Mouse (Mus musculus) Patski (cell line): Measurements from ENCODE around the gene Zfand3. TPM values are rescaled to one million over a fixed set of nuclear protein-coding genes. Genes with fewer than 3 reads are reported as not detected.
A peak's percentile ranks its signal among the peaks of the same experiment; 100 is the strongest.

Source experiments
- ATAC-seq: fragments of 100-300 bp; one replicate; pipeline ENCODE4 v1.8.0; 2021
- CTCF ChIA-PET: fragments of 350-600 bp; sonication (Branson Sonifier 250); formaldehyde crosslinking; loops from one replicate; lab custom pipeline; 2022; ENCODE audit warnings: inconsistent platforms; lab: Charles Lee
- POLR2A ChIA-PET: fragments of 350-600 bp; sonication (Branson Sonifier 250); formaldehyde crosslinking; loops from one replicate; lab custom pipeline; 2022; ENCODE audit warnings: antibody characterized with exemption, inconsistent platforms; lab: Charles Lee
- DNase-seq: peaks from one replicate; pipeline ENCODE4 v3.0.0-alpha.2; 2011; ENCODE audit warnings: low read depth, low spot score
- H3K27me3 ChIP-seq: fragments of 371-371 bp; one replicate; pipeline ENCODE4 v1.5.1; 2021
- CTCF ChIP-seq: fragments of 100-300 bp; IDR thresholded peaks from one replicate; pipeline ENCODE4 v1.5.1; 2021
- in situ Hi-C: fragments of 300-500 bp; cut with MboI; formaldehyde crosslinking; loops from 3 replicates; pipeline ENCODE4 v1.11.1; 2018; ENCODE audit warnings: low pct_unique_long_range_greater_than_20kb, mixed read lengths
- polyA plus RNA-seq: library from polyadenylated mRNA; unstranded; gene quantifications from one replicate; pipeline ENCODE4 v1.2.3, GENCODE M21; 2021

Zfand3 gene
- polyA plus RNA-seq, 1 experiment from 2014 or later, result 133 TPM

GRCm38 (mm10) chr17:30194629-30195445 is 190.3 kb downstream of the Zfand3 start:
- ATAC-seq (no peak), DNase-seq (no peak)
- POLR2A ChIA-PET, result no interaction called here
- no peaks in the 10 kb centered on the region for H3K27me3 ChIP-seq
- TF ChIP-seq CTCF, result no peak
- in situ Hi-C loops, result no loop called here
- CTCF ChIA-PET, result interaction anchor here (1.4 kb wide), 1 partner anchor 76 kb away, joined by 3 read pairs; no protein-coding TSS in a partner anchor

- DNase-seq, result no peak
- CTCF ChIA-PET, result interaction anchor here (1.1 kb wide), 1 partner anchor 14 kb away, joined by 3 read pairs; no protein-coding TSS in a partner anchor
- in situ Hi-C loops, result no loop called here
Measured at GRCm38 (mm10) chr17:30195591-30196183, 191.2 kb downstream of the Zfand3 start.

GRCm38 (mm10) chr17:30196401-30197279 is 192.1 kb downstream of the Zfand3 start:
- no peak for TF ChIP-seq CTCF
- H3K27me3 ChIP-seq, result no peaks in the 10 kb centered on the region
- in situ Hi-C loops, result no loop called here
- ATAC-seq, result no peak
- CTCF ChIA-PET, result interaction anchor here (0.9 to 1.1 kb wide), 2 partner anchors 15 to 43 kb away, joined by 3 read pairs; no protein-coding TSS in a partner anchor
- DNase-seq, result no peak
- POLR2A ChIA-PET, result no interaction called here

More at GRCm38 (mm10) chr17:30195591-30196183, 191.2 kb downstream of the Zfand3 start:
- no peak for ATAC-seq
- POLR2A ChIA-PET, result no interaction called here
- no peaks in the 10 kb centered on the region for H3K27me3 ChIP-seq
- no peak for TF ChIP-seq CTCF

GRCm38 (mm10) chr17:30197280-30198030 is 192.9 kb downstream of the Zfand3 start:
- ChIA-PET POLR2A (no interaction called here), CTCF (interaction anchor here (0.9 to 1.0 kb wide), 2 partner anchors 20 to 44 kb away, joined by 3 read pairs; no protein-coding TSS in a partner anchor)
- ATAC-seq (no peak), DNase-seq (no peak)
- TF ChIP-seq CTCF, result no peak
- H3K27me3 ChIP-seq, result no peaks in the 10 kb centered on the region
- in situ Hi-C loops, result no loop called here

- ATAC-seq, result no peak
- TF ChIP-seq CTCF, result no peak
- in situ Hi-C loops, result no loop called here
- DNase-seq, result no peak
- CTCF ChIA-PET, result no interaction called here
- POLR2A ChIA-PET, result no interaction called here
- H3K27me3 ChIP-seq, result no peaks in the 10 kb centered on the region
Measured at GRCm38 (mm10) chr17:30198422-30198821, 193.9 kb downstream of the Zfand3 start.

GRCm38 (mm10) chr17:30199374-30200247 is 195.1 kb downstream of the Zfand3 start:
- CTCF ChIA-PET, result interaction anchor here (0.7 to 1.0 kb wide), 2 partner anchors 12 to 148 kb away, joined by 3 read pairs; no protein-coding TSS in a partner anchor
- POLR2A ChIA-PET, result no interaction called here
- ATAC-seq, result peak; percentile 32
- in situ Hi-C loops, result no loop called here
- H3K27me3 ChIP-seq, result no peaks in the 10 kb centered on the region
- DNase-seq, result peak; percentile 42
- no peak for TF ChIP-seq CTCF

- ChIA-PET POLR2A (no interaction called here), CTCF (interaction anchor here (0.7 to 1.0 kb wide), 2 partner anchors 12 to 149 kb away, joined by 3 read pairs; no protein-coding TSS in a partner anchor)
- DNase-seq (no peak), ATAC-seq (no peak)
- no peak for TF ChIP-seq CTCF
- H3K27me3 ChIP-seq, result no peaks in the 10 kb centered on the region
- in situ Hi-C loops, result no loop called here
Measured at GRCm38 (mm10) chr17:30200283-30200682, 195.8 kb downstream of the Zfand3 start.

GRCm38 (mm10) chr17:30205062-30205825 is 200.7 kb downstream of the Zfand3 start:
- TF ChIP-seq CTCF, result no peak
- POLR2A ChIA-PET, result no interaction called here
- ATAC-seq, result no peak
- H3K27me3 ChIP-seq, result no peaks in the 10 kb centered on the region
- no peak for DNase-seq
- CTCF ChIA-PET, result interaction anchor here (1.1 kb wide), 1 partner anchor 12 kb away, joined by 3 read pairs; no protein-coding TSS in a partner anchor
- in situ Hi-C loops, result no loop called here
